Mouse (Mus musculus): ENCODE measurements at regions not wholly inside any gene's neighbourhood (a gene's known extent, or its start where the extent isn't known, plus 50 kb on each side); places are given as distances from the start of the nearest gene placed in this dataset.

DNA sequence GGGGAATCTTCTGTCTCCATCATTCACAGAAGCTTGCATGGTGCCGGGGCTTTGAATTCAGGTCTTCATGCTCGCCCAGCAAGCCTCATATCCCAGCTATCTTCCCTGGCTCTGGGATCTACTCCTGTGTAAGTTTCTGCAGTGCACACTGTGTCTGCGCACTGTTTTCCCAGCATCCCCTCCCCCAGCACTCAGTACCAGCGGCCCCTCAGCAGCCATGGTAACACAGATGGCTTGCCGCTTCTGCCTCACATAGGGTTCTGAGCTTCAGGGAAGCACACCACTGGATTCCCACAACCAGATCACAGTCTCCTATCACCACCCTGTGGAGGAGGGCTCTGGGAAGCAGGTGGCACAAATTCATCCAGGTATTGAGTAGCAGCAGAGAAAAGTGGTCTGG, 187.7 kb downstream of the Sh3bp4 start:
- Histone ChIP-seq H3K27me3 (no peaks in the 10 kb centered on the region), H3K4me1 (no peaks in the 10 kb centered on the region), H3K36me3 (no peaks in the 10 kb centered on the region), H3K9ac (no peak overlapping the region), H3K4me3 (no peak overlapping the region), H3K27ac (no peak overlapping the region), H3K9me3 (no peaks in the 10 kb centered on the region), H3K4me2 (no peak overlapping the region)
- WGBS = 75% methylated on average over 5 of the region's 5 CpGs
- no peak for ATAC-seq (ENCODE audit: insufficient number of reproducible peaks, low FRiP score, low TSS enrichment, low read depth)

DNA sequence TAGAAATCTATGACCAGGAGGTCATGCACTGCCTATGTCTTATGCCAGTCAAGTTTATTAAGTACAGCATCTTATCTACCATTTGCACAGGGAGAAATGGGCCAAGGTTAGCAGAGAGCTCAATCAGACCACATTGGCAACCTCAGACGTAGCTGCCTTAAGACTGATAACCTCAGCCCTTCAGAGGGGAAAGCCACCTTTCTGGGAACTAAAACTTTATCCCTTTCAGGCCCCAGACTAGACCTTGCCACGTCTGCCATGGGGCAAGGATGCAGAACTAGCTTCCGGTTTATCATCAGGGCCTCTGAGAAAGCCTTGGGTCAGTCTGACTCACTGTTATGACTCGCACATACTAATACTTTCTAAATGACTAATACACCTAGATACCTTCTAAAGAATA, 188.8 kb upstream of the Agap1 start:
- H3K27me3 ChIP-seq = 0 out of 2 replicates have a peak, but pooled peaks cover 4% of the 10 kb centered on the region
- no peak overlapping the region for H3K27ac ChIP-seq
- no peaks in the 10 kb centered on the region for H3K36me3 ChIP-seq
- no peak overlapping the region for H3K4me2 ChIP-seq
- ATAC-seq (ENCODE audit: insufficient number of reproducible peaks, low FRiP score, low TSS enrichment, low read depth) = no peak
- WGBS = 70% methylated on average over 4 of the region's 4 CpGs
- no peak overlapping the region for H3K4me3 ChIP-seq
- H3K9ac ChIP-seq = no peak overlapping the region
- no peaks in the 10 kb centered on the region for H3K4me1 ChIP-seq
- H3K9me3 ChIP-seq = no peaks in the 10 kb centered on the region

DNA sequence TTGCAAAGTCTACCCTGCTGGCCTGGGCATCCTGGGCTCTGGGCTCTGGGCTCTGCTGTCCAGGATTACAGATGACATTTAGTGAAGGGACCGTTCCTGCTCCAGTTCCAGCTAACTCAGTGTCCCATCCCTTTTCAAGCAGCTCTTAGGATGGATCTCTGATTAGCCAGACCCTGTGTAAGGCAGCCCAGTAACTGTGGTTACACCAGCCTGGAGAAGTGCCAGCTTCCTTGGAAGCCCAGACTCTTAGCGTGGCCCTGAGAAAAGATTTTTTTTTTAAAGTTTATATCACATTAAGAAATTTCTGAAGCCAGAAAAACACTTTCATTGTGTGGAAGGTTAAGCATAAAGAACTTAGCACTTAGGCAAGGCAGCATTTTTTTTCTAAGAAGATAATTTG, 185.8 kb upstream of the Agap1 start:
- WGBS = 52% methylated on average over 2 of the region's 2 CpGs
- Histone ChIP-seq H3K36me3 (no peaks in the 10 kb centered on the region), H3K27ac (no peak overlapping the region), H3K9ac (no peak overlapping the region), H3K4me2 (no peak overlapping the region), H3K9me3 (no peaks in the 10 kb centered on the region), H3K27me3 (0 out of 2 replicates have a peak, but pooled peaks cover 4% of the 10 kb centered on the region), H3K4me1 (no peaks in the 10 kb centered on the region), H3K4me3 (no peak overlapping the region)
- no peak for ATAC-seq (ENCODE audit: insufficient number of reproducible peaks, low FRiP score, low TSS enrichment, low read depth)

DNA sequence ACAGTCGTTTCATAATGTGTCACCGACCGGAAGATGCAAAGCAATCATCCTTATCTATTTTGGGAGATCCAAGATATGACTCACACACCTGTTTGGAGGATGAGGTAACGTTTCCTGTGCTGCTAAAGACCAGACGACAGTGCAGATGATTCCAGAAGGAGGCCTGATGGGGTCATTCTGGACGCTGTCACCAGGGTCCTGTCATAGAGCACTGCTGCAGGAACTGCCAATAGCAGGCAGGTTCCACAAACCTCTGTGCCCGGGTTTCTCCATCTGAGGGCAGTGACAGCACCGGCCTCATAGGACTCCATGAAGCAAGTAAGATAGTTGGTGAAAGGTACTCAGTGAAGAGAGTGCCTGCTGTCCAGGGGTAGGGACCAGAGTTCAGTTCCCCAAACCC, 182.9 kb upstream of the Agap1 start:
- no peaks in the 10 kb centered on the region for H3K4me1 ChIP-seq
- no peak overlapping the region for H3K4me2 ChIP-seq
- H3K36me3 ChIP-seq = no peaks in the 10 kb centered on the region
- H3K4me3 ChIP-seq = no peak overlapping the region
- 0 out of 2 replicates have a peak, but pooled peaks cover 4% of the 10 kb centered on the region for H3K27me3 ChIP-seq
- ATAC-seq (ENCODE audit: insufficient number of reproducible peaks, low FRiP score, low TSS enrichment, low read depth) = no peak
- 71% methylated on average over 8 of the region's 8 CpGs for WGBS
- H3K9me3 ChIP-seq = no peaks in the 10 kb centered on the region
- H3K27ac ChIP-seq = no peak overlapping the region
- H3K9ac ChIP-seq = no peak overlapping the region

DNA sequence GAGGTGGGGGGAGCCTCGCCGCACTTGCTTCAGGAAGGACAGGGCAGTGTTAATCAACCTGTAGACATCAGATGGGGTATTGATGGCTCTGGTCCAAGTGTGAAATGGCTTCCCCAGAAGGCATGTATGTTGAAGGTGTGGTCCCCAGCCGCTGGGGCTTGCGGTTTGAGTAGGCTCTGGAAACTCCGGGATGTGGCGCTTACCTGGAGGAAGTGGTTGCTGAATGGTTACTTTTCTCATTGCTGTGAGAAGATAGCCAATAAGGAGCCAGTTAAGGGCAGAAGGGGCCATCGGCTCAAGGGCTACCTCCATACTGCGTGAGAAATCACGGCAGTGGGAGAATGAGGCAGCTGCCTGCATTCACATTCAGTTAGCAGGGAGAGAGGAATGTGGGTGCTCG, 181.6 kb upstream of the Agap1 start:
- Histone ChIP-seq H3K9ac (no peak overlapping the region), H3K27me3 (0 out of 2 replicates have a peak, but pooled peaks cover 4% of the 10 kb centered on the region), H3K9me3 (no peaks in the 10 kb centered on the region), H3K4me3 (no peak overlapping the region), H3K36me3 (no peaks in the 10 kb centered on the region), H3K4me1 (no peaks in the 10 kb centered on the region), H3K27ac (no peak overlapping the region), H3K4me2 (no peak overlapping the region)
- ATAC-seq (ENCODE audit: insufficient number of reproducible peaks, low FRiP score, low TSS enrichment, low read depth) = no peak
- WGBS = 79% methylated on average over 10 of the region's 10 CpGs

DNA sequence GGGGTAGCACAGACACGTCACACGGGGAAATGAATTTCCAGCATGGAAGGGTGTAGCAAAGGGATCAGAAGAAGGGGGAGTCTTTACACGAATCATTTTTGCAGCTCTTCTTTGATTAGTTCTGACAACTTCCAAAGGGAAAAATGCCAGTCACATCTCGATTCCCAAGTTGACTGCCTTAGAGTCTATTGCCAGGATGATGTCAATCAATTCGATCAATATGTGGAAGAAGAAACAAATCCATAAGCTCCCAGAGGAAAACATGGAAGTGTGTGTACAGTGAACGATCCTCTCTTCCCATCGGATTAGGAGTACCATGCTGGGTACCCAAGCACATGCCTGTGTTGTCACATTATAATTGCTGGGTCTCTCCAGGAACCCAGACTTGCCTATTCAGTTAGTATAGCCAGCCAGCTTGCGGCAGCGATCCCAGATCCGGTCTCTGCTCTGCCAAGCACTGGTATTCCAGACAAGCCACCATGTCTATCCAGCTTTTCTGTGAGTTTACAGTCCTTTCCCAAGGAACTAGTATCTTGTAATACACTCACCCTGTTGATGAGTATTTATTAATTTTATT, 180.7 kb upstream of the Agap1 start:
- no peak for ATAC-seq (ENCODE audit: insufficient number of reproducible peaks, low FRiP score, low TSS enrichment, low read depth)
- Histone ChIP-seq H3K4me1 (no peaks in the 10 kb centered on the region), H3K4me3 (no peak overlapping the region), H3K36me3 (no peaks in the 10 kb centered on the region), H3K4me2 (no peak overlapping the region), H3K9me3 (no peaks in the 10 kb centered on the region), H3K9ac (no peak overlapping the region), H3K27me3 (0 out of 2 replicates have a peak, but pooled peaks cover 4% of the 10 kb centered on the region), H3K27ac (no peak overlapping the region)
- 93% methylated on average over 10 of the region's 10 CpGs for WGBS

GRCm38 (mm10) chr1:89279382-89279781, 175.2 kb upstream of the Agap1 start:
- WGBS = 68% methylated on average over 5 of the region's 5 CpGs

GRCm38 (mm10) chr1:89281107-89281655, 173.4 kb upstream of the Agap1 start:
- H3K4me2 ChIP-seq = no peak overlapping the region
- H3K9ac ChIP-seq = no peak overlapping the region
- 76% methylated on average over 1 of the region's 1 CpGs for WGBS
- H3K36me3 ChIP-seq = no peaks in the 10 kb centered on the region
- no peak for ATAC-seq (ENCODE audit: insufficient number of reproducible peaks, low FRiP score, low TSS enrichment, low read depth)
- no peak overlapping the region for H3K27ac ChIP-seq
- H3K4me3 ChIP-seq = no peak overlapping the region
- H3K4me1 ChIP-seq = no peaks in the 10 kb centered on the region
- no peaks in the 10 kb centered on the region for H3K27me3 ChIP-seq
- no peaks in the 10 kb centered on the region for H3K9me3 ChIP-seq

More at GRCm38 (mm10) chr1:89279382-89279781, 175.2 kb upstream of the Agap1 start:
- Histone ChIP-seq H3K27me3 (no peaks in the 10 kb centered on the region), H3K4me2 (no peak overlapping the region), H3K4me1 (no peaks in the 10 kb centered on the region), H3K27ac (no peak overlapping the region), H3K9me3 (no peaks in the 10 kb centered on the region), H3K9ac (no peak overlapping the region), H3K36me3 (no peaks in the 10 kb centered on the region), H3K4me3 (no peak overlapping the region)
- no peak for ATAC-seq (ENCODE audit: insufficient number of reproducible peaks, low FRiP score, low TSS enrichment, low read depth)

DNA sequence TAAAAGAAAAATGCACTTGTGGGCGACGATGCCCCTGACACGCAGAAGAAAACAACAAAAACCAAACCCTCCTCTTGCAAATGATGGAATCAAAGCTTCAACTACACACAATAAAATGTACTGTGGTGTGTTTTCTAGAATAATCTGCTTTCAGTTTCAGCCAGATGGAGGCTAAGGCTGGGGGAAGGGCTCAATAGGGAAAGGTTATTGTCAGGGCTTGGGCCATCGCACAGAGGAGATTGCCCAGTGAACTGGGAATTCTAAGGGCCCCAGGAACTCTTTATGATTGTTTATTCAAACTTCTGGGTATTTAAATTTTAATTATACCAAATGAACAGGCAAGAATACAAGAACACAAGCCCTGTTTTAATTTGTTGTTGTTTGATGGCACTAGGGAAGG, 169.6 kb upstream of the Agap1 start:
- no peak for ATAC-seq (ENCODE audit: insufficient number of reproducible peaks, low FRiP score, low TSS enrichment, low read depth)
- no peaks in the 10 kb centered on the region for H3K27me3 ChIP-seq

GRCm38 (mm10) chr1:89287136-89287795, 167.3 kb upstream of the Agap1 start:
- 82% methylated on average over 10 of the region's 10 CpGs for WGBS
- no peak for ATAC-seq (ENCODE audit: insufficient number of reproducible peaks, low FRiP score, low TSS enrichment, low read depth)

More for the DNA sequence above, 169.6 kb upstream of the Agap1 start:
- no peak overlapping the region for H3K9ac ChIP-seq
- no peaks in the 10 kb centered on the region for H3K9me3 ChIP-seq
- H3K4me1 ChIP-seq = no peaks in the 10 kb centered on the region
- 78% methylated on average over 4 of the region's 4 CpGs for WGBS
- no peak overlapping the region for H3K4me3 ChIP-seq
- no peaks in the 10 kb centered on the region for H3K36me3 ChIP-seq
- H3K4me2 ChIP-seq = no peak overlapping the region
- no peak overlapping the region for H3K27ac ChIP-seq

GRCm38 (mm10) chr1:89288001-89288400, 166.6 kb upstream of the Agap1 start:
- H3K27ac ChIP-seq = no peak overlapping the region
- H3K27me3 ChIP-seq = no peaks in the 10 kb centered on the region
- H3K4me2 ChIP-seq = no peak overlapping the region
- H3K9ac ChIP-seq = no peak overlapping the region
- no peaks in the 10 kb centered on the region for H3K36me3 ChIP-seq
- H3K4me1 ChIP-seq = no peaks in the 10 kb centered on the region
- no peak overlapping the region for H3K4me3 ChIP-seq
- no peaks in the 10 kb centered on the region for H3K9me3 ChIP-seq
- no peak for ATAC-seq (ENCODE audit: insufficient number of reproducible peaks, low FRiP score, low TSS enrichment, low read depth)

More at GRCm38 (mm10) chr1:89287136-89287795, 167.3 kb upstream of the Agap1 start:
- Histone ChIP-seq H3K4me3 (no peak overlapping the region), H3K27me3 (no peaks in the 10 kb centered on the region), H3K9me3 (no peaks in the 10 kb centered on the region), H3K9ac (no peak overlapping the region), H3K4me2 (no peak overlapping the region), H3K36me3 (no peaks in the 10 kb centered on the region), H3K27ac (no peak overlapping the region), H3K4me1 (no peaks in the 10 kb centered on the region)

- no peak overlapping the region for H3K4me2 ChIP-seq
- H3K9me3 ChIP-seq = no peaks in the 10 kb centered on the region
- H3K4me1 ChIP-seq = no peaks in the 10 kb centered on the region
- no peak overlapping the region for H3K27ac ChIP-seq
- ATAC-seq (ENCODE audit: insufficient number of reproducible peaks, low FRiP score, low TSS enrichment, low read depth) = no peak
- no peaks in the 10 kb centered on the region for H3K27me3 ChIP-seq
- H3K4me3 ChIP-seq = no peak overlapping the region
- 81% methylated on average over 2 of the region's 2 CpGs for WGBS
- no peak overlapping the region for H3K9ac ChIP-seq
- no peaks in the 10 kb centered on the region for H3K36me3 ChIP-seq
Measured at GRCm38 (mm10) chr1:89288921-89289320, 165.7 kb upstream of the Agap1 start.
